Mouse (Mus musculus) kidney, postnatal 0 days (tissue): ENCODE measurements around the gene Slc2a3. TPM values are rescaled to one million over a fixed set of nuclear protein-coding genes. Genes with fewer than 3 reads are reported as not detected.
"Not testable (repeated sequence)": the region's sequence is repeated elsewhere in the genome, so short reads cannot be mapped to it uniquely, and the experiment has no call there.

Source experiments
- ATAC-seq: fragments of 200-750 bp; cut with Nextera tagmentation; replicated peaks from 2 replicates; pipeline ENCODE4 v1.8.0; 2017; ENCODE audit warnings: low read depth, moderate number of reproducible peaks, moderate TSS enrichment, moderate library complexity; ENCODE audit not compliant: low FRiP score
- DNase-seq: peaks from one replicate; pipeline ENCODE4 v3.0.0-alpha.2; 2016; ENCODE audit warnings: low spot score
- H3K27ac ChIP-seq: fragments of 300-500 bp; sonication (generic); 2 replicates; pipeline ENCODE4 v1.5.1; 2014; ENCODE audit warnings: mild to moderate bottlenecking
- H3K27me3 ChIP-seq: fragments of 300-500 bp; sonication (generic); 2 replicates; pipeline ENCODE4 v1.6.1; 2014; ENCODE audit warnings: low read length, mixed read lengths; ENCODE audit not compliant: insufficient read depth
- H3K36me3 ChIP-seq: fragments of 300-500 bp; sonication (generic); 2 replicates; pipeline ENCODE4 v1.6.1; 2014; ENCODE audit warnings: low read length, mixed read lengths; ENCODE audit not compliant: insufficient read depth
- H3K4me1 ChIP-seq: fragments of 300-500 bp; sonication (generic); replicated peaks from 2 replicates; pipeline ENCODE4 v1.6.1; 2014; ENCODE audit warnings: antibody characterized with exemption, low read length, mixed read lengths; ENCODE audit not compliant: insufficient read depth
- H3K4me2 ChIP-seq: fragments of 300-500 bp; sonication (generic); 2 replicates; pipeline ENCODE4 v1.6.1; 2014; ENCODE audit warnings: mild to moderate bottlenecking, low read length, moderate library complexity, mixed read lengths
- H3K4me3 ChIP-seq: fragments of 300-500 bp; sonication (generic); replicated peaks from 2 replicates; pipeline ENCODE4 v1.5.1; 2014; ENCODE audit warnings: low read depth, low read length
- H3K9ac ChIP-seq: fragments of 300-500 bp; sonication (generic); 2 replicates; pipeline ENCODE4 v1.6.1; 2014; ENCODE audit warnings: low read depth, low read length
- H3K9me3 ChIP-seq: fragments of 300-500 bp; sonication (generic); replicated peaks from 2 replicates; pipeline ENCODE4 v1.6.1; 2016; ENCODE audit warnings: low read length, inconsistent platforms, mixed read lengths
- CTCF ChIP-seq: IDR thresholded peaks from 2 replicates; pipeline ENCODE4 v1.5.1; 2016; ENCODE audit warnings: antibody characterized with exemption, low read depth, mild to moderate bottlenecking, moderate library complexity
- WGBS: fragments of 180-500 bp; shearing (Covaris S2); extraction: QIAGEN DNeasy Blood & Tissue Kit; methylation state at CpG from one replicate; pipeline ENCODE4 v1.1.7; 2014; 5-methylcytosine and 5-hydroxymethylcytosine counted together
- polyA plus RNA-seq: library from polyadenylated mRNA; unstranded; fragments of >200 nt; fragmentation: Nextera tagmentation; extraction: Ambion mirVana; gene quantifications from 2 replicates; pipeline ENCODE4 v1.2.1, GENCODE M21; 2015

Gene Slc2a3
- polyA plus RNA-seq, 1 experiment from 2014 or later, result 4.1 TPM

DNA sequence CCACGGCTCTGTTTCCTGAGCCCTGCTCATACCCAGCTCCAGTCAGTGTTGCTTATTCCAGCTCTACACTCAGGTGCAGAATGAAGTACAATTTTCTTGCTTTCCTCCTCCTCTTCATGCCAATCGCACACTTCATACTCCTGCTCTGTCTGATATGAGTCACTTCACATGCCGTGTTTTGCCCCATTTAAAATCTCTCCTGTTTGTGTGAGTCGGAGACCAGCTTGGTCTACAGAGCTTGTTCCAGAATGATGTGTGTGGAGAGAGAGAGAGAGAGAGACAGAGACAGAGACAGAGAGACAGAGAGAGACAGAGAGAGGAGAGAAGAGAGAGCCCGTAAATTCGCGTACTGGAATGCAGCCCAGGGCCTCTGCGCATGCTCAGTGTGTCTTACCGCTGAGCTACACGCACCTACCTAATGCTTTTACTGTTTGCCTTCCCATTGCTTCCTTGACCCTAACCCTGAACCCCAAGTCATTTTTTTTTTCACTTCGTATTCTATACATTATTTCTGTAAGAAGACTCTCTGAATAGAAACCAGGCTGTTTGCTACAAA, 30.6 kb downstream of the Slc2a3 start:
- H3K27me3 ChIP-seq, result no peaks in the 10 kb centered on the region
- H3K4me2 ChIP-seq, result no peak overlapping the region
- H3K27ac ChIP-seq, result no peak overlapping the region
- no peaks in the 10 kb centered on the region for H3K36me3 ChIP-seq
- no peak for ATAC-seq
- H3K4me1 ChIP-seq, result no peaks in the 10 kb centered on the region
- no peak overlapping the region for H3K4me3 ChIP-seq
- no peak for TF ChIP-seq CTCF
- 87% methylated on average over 11 of the region's 11 CpGs for WGBS
- no peak overlapping the region for H3K9ac ChIP-seq
- DNase-seq, result no peak
- H3K9me3 ChIP-seq, result no peaks in the 10 kb centered on the region

DNA sequence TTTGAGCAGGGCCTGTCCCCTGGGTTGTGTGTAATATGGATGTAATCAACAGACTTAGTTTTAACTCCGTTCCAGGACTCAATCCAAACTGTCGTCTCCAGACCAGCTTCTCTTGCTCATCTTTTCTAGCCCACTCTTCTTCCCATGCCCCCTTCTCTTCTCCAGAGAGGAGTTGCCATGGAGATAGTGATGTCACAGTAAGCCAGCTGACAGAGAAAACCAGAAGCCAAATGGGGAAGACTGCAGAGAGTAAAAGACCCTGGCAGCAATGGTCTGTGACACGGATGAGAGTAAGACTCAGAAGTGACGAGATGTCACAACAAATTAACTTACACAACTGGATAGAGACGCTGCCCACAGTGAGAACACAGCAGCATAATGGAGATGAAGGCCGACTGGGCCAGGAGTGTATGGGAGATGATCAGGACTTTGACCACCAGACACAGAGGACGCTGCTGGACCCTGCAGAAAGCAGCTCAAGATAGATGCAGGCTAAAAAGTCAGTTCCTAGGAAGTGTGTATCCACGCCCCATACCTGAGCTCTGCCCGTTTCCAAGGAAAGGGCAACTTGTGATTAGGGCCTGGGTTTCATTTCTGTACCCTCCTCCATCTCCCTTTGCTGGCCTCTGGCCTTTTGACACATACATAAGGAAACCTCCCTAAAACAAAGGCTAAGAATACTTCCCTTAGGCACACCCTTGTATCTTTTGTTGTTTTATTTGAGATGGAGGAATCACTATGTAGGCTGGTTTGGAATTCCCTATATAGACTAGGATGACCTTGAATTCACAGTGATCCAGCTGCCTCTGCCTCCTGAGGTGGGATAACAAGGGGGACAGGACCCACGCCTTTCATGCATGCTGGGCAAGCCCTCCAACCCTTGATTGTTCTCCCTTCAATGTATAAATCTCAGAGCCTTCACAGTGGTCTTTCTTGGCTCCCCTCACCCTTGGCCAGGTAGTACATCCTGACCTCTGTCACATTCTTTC, 31.4 kb downstream of the Slc2a3 start:
- Histone ChIP-seq H3K9ac (no peak overlapping the region), H3K4me2 (no peak overlapping the region), H3K4me1 (no peaks in the 10 kb centered on the region), H3K9me3 (no peaks in the 10 kb centered on the region), H3K27me3 (0 out of 2 replicates have a peak, but pooled peaks cover 5% of the 10 kb centered on the region), H3K36me3 (no peaks in the 10 kb centered on the region), H3K27ac (no peak overlapping the region), H3K4me3 (no peak overlapping the region)
- TF ChIP-seq CTCF, result no peak
- 64% methylated on average over 10 of the region's 10 CpGs for WGBS
- no peak for ATAC-seq
- no peak for DNase-seq

DNA sequence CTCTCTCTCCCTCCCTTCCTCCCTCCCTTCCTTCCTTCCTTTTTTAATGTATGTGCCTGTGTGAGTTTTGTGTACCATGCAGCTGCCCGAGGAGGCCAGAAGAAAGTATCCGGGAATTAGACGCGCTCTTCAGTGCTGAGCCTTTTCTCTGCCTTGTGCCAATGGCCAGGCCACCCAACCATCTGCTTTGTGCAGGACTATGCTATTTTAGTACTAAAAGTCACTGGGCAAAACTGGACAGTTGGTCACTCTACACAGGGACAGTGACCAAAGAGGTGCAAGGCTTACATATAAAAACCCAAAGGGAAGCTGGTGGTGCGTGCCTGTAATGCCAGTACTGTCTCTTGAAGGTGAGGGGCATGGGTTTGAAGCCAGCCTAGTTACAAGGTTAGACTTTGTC, 33.2 kb downstream of the Slc2a3 start:
- H3K27me3 ChIP-seq, result 0 out of 2 replicates have a peak, but pooled peaks cover 6% of the 10 kb centered on the region
- H3K9me3 ChIP-seq, result no peaks in the 10 kb centered on the region
- ATAC-seq (no peak), DNase-seq (no peak)
- H3K36me3 ChIP-seq, result no peaks in the 10 kb centered on the region
- no peak for TF ChIP-seq CTCF
- no peak overlapping the region for H3K27ac ChIP-seq
- no peak overlapping the region for H3K9ac ChIP-seq
- 71% methylated on average over 5 of the region's 5 CpGs for WGBS
- H3K4me2 ChIP-seq, result no peak overlapping the region
- no peak overlapping the region for H3K4me3 ChIP-seq
- no peaks in the 10 kb centered on the region for H3K4me1 ChIP-seq

DNA sequence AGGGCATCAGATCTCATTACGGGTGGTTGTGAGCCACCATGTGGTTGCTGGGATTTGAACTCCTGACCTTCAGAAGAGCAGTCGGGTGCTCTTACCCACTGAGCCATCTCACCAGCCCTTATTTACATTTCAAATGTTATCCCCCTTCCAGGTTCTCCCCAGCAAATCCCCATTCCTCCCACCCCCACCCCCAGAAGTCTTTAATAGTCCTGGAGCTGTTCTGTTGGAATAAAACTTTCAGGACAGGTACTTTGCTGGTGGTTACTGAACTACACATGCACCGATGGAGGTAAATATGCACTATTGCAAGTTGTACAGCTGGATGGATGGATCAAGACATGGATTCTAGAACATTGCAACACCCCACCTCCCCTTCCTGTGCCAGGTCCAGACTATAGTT, 34.4 kb downstream of the Slc2a3 start:
- not testable (repeated sequence) for ATAC-seq, H3K9ac ChIP-seq, H3K27ac ChIP-seq, H3K4me3 ChIP-seq, H3K9me3 ChIP-seq, H3K4me2 ChIP-seq, H3K27me3 ChIP-seq, DNase-seq, H3K36me3 ChIP-seq, H3K4me1 ChIP-seq
- WGBS, result 52% methylated on average over 2 of the region's 3 CpGs

DNA sequence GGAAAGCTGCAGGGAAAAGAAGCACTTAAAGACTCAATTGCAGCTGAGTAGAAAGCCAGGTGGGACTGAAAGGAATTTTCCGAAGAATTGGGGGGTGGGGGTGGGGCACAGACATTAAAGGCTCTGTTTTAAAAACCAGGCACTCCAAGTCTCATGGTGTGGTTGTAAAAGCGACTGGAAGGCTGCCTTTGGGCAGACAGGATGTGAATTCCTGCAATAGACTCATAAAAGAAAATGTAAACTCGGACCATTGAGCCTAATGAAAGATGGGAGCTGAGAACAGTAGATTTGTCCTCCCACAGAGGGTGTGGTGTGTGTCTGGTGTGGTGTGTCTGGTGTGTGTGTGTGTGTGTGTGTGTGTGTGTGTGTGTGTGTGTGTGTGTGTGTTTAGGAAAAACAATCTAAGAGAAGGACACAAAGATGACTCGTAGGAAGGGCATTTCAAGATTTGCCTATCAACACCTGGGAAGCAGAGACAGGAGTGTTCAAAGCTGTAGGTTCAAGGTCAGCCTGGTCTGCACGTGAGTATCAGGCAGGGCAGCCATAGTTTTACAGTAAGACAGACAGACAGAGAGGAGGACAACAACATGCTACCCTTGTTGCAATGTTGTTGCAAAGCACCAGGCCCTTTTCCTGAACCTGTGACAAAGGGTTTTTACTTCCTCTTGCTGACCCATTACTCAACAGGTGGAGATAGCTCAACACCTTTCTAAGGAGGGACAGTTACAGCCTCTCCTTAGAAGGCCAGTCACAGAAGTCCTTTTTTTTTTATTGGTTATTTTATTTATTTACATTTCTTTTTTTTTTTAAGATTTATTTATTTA, 35.1 kb downstream of the Slc2a3 start:
- H3K27me3 ChIP-seq, result 0 out of 2 replicates have a peak, but pooled peaks cover 6% of the 10 kb centered on the region
- no peaks in the 10 kb centered on the region for H3K4me1 ChIP-seq
- no peak overlapping the region for H3K4me3 ChIP-seq
- no peak for TF ChIP-seq CTCF
- H3K27ac ChIP-seq, result no peak overlapping the region
- 23% methylated on average over 5 of the region's 5 CpGs for WGBS
- no peak overlapping the region for H3K4me2 ChIP-seq
- ATAC-seq (no peak), DNase-seq (no peak)
- H3K9ac ChIP-seq, result no peak overlapping the region
- H3K36me3 ChIP-seq, result no peaks in the 10 kb centered on the region
- H3K9me3 ChIP-seq, result no peaks in the 10 kb centered on the region

DNA sequence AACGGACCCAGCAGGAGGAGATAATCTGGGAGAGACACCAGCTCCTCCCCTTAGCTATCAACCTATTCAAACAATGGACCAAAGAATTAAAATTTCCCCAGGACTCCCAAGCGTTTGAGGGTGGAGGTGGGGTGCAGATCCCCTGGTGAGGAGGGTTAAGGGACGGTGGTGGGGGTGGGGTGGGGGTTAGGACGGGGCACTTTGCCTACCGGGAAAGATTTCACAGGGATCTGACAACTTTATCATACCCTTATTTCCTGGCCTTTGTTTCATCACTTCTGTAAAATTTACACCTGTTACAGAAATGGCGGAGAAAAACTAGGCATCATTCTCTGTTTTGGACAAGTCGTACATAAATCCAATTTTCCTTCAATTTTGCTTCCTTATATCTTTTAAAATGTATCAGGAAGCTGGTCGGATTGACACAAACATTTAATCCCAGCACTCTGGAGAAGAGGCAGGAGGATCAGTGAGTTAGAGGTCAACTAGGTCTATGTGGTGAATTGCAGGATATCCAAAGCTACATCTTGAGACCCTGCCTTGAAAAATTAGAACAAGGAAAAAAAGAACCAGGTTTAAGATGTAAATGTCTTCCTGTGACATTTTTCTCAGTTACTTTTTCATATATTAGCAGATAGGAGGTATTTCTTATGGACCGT, 36.0 kb downstream of the Slc2a3 start:
- no peaks in the 10 kb centered on the region for H3K9me3 ChIP-seq
- no peaks in the 10 kb centered on the region for H3K4me1 ChIP-seq
- H3K36me3 ChIP-seq, result no peaks in the 10 kb centered on the region
- H3K4me2 ChIP-seq, result peak overlapping the region; percentile 90
- 0 out of 2 replicates have a peak, but pooled peaks cover 6% of the 10 kb centered on the region for H3K27me3 ChIP-seq
- no peak for TF ChIP-seq CTCF
- no peak overlapping the region for H3K27ac ChIP-seq
- WGBS, result 11% methylated on average over 9 of the region's 9 CpGs
- H3K9ac ChIP-seq, result no peak overlapping the region
- DNase-seq, result no peak
- no peak for ATAC-seq
- H3K4me3 ChIP-seq, result peak overlapping the region; percentile 33
